Mouse (Mus musculus): Measurements from ENCODE around the gene Spock1. TPM values are rescaled to one million over a fixed set of nuclear protein-coding genes. Genes with fewer than 3 reads are reported as not detected.
A peak's percentile ranks its signal among the peaks of the same experiment; 100 is the strongest.

Gene Spock1
- polyA plus RNA-seq, 1 experiment from 2014 or later = 2.0 TPM

DNA sequence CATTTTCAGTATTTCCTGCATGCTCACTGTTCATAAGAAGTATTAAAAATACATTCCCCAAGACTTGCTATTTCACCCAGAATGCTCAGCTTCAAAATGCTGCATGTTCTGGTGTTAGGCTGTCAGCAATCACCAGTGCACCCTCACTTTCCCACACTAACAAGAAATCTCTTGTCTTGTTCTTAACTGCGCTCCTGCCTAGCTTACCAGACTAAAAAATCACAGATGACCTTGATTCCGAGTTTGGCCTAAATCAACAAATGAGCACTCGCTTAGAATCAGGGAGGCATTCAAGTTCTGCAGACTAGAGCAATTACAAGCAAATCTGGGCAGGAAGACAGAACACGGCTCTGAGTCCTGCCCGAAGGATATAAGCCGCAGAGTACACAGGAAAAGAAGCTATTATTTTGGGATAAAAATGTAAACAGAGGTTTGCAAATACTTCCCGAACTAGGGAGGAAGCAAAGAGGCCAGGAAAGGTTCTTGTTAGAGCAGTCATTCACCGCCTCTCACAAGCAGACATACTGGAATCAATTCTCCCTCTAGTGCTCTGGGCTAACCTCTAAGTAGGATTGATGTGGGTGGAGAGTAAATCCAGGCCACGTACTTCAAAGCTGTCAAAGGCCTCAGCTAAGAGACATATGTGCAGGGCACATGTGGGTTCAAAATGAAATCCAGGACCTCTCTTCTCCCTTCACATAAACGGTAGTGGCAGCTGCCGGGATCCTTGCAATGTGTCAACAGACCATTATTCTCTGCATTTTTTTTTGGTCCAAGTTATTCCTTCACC, 76.6 kb downstream of the Spock1 start:
- Histone ChIP-seq H3K9ac (no peak overlapping the region), H3K4me2 (no peak overlapping the region), H3K27ac (0 out of 2 replicates have a peak overlapping the region, but pooled peaks have one; percentile 27), H3K4me1 (peaks cover 20% of the 10 kb centered on the region), H3K9me3 (replicated peaks) (no peaks in the 10 kb centered on the region), H3K27me3 (no peaks in the 10 kb centered on the region), H3K36me3 (no peaks in the 10 kb centered on the region), H3K4me3 (replicated peaks) (no peak overlapping the region)
- no peak for ATAC-seq (replicated peaks; ENCODE audit: low FRiP score)
- 42% methylated on average over 11 of the region's 11 CpGs for WGBS

DNA sequence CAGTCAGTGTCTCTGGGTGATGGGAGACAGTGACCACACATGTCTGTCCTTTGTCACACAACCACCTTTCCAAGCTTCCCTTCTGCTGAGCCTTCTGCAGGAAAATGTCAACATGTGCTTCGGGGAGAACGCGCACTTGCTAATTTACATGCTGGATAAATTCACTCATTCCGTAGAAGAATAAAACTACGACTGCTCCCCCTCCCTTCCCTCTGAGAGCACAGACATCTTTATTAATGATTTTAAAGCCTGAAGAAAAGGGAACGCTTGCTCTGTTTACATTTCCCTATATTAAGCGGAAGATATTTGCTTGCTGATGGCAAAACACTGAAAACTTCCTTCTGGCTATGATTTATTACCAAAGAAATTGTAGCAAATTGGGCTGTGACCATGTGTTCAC, 77.2 kb downstream of the Spock1 start:
- Histone ChIP-seq H3K36me3 (no peaks in the 10 kb centered on the region), H3K9ac (no peak overlapping the region), H3K9me3 (replicated peaks) (no peaks in the 10 kb centered on the region), H3K4me3 (replicated peaks) (no peak overlapping the region), H3K27ac (no peak overlapping the region), H3K4me2 (0 out of 2 replicates have a peak overlapping the region, but pooled peaks have one; percentile 10), H3K27me3 (no peaks in the 10 kb centered on the region), H3K4me1 (peaks cover 20% of the 10 kb centered on the region)
- 44% methylated on average over 7 of the region's 7 CpGs for WGBS
- ATAC-seq (replicated peaks; ENCODE audit: low FRiP score) = no peak

DNA sequence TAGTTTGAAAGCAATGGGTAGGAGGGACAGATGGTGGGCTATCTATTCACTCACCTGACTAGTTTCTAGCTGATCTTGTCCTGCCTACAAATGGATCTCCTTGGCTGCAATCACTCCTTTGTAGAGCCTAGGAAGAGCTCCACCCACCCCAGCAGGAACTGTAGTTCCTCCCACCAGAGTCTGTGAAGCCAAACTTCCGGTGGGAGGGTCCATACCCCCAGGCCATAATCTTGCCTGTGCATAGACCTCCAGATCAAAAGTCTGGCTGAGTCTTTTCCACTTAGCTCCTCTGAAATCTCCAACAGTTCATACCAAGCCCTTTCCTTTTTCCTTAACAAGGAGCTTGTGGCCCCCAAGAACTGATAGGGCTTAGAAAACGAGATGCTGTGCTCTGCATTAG, 78.0 kb downstream of the Spock1 start:
- H3K4me3 ChIP-seq (replicated peaks) = no peak overlapping the region
- ATAC-seq (replicated peaks; ENCODE audit: low FRiP score) = no peak
- no peak overlapping the region for H3K9ac ChIP-seq
- no peaks in the 10 kb centered on the region for H3K36me3 ChIP-seq
- H3K4me2 ChIP-seq = no peak overlapping the region
- no peaks in the 10 kb centered on the region for H3K9me3 ChIP-seq (replicated peaks)
- H3K4me1 ChIP-seq = peaks cover 20% of the 10 kb centered on the region
- H3K27me3 ChIP-seq = no peaks in the 10 kb centered on the region
- WGBS = 24% methylated on average over 2 of the region's 2 CpGs
- no peak overlapping the region for H3K27ac ChIP-seq

DNA sequence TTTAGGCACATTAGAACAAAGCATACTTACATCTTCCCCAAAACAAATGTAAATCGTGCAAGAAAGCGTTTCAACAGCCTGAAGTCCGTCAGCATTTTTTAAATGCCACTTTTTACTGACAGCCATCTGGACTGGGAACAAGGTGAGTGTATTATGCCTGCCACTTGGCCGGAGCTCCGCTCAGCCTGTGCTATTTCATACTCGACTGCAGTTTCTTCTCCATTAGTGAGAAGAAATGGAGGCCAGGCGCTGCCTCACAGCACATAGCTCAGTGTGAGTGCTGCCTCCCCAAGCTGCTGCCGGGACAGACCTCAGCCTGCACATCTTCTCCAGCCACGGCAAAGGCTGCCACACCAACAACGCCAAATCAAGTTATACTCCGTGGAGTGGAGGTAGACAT, 91.9 kb downstream of the Spock1 start:
- Histone ChIP-seq H3K9ac (no peak overlapping the region), H3K27ac (no peak overlapping the region), H3K36me3 (no peaks in the 10 kb centered on the region), H3K4me2 (no peak overlapping the region), H3K27me3 (peaks cover 6% of the 10 kb centered on the region; the same call in 1 of the 2 replicates), H3K4me1 (no peaks in the 10 kb centered on the region), H3K9me3 (replicated peaks) (no peaks in the 10 kb centered on the region), H3K4me3 (replicated peaks) (no peak overlapping the region)
- no peak for ATAC-seq (replicated peaks; ENCODE audit: low FRiP score)
- WGBS = 72% methylated on average over 11 of the region's 11 CpGs

DNA sequence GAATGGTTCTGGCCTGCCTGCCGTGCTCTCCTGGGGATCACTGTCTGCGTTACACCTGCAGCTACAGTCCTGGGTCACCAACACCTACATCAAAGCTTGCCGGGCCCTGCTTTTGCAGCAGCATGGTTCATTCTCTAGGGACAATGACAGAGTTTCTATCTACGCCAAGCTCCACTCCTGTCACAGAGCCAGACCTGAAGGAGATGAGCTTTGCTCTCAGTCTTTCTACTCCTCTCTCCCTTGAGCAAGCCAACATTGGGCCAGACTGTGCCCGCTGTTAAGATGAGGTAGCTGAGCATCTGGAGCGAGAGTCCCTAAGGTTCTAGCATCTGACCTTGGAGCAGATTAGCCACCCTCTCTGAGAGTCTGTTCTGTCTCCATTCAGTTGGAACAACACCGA, 95.5 kb downstream of the Spock1 start:
- no peak overlapping the region for H3K4me2 ChIP-seq
- H3K4me3 ChIP-seq (replicated peaks) = no peak overlapping the region
- no peaks in the 10 kb centered on the region for H3K36me3 ChIP-seq
- no peak overlapping the region for H3K27ac ChIP-seq
- peaks cover 9% of the 10 kb centered on the region; the same call in 1 of the 2 replicates for H3K27me3 ChIP-seq
- H3K9me3 ChIP-seq (replicated peaks) = no peaks in the 10 kb centered on the region
- WGBS = 93% methylated on average over 7 of the region's 7 CpGs
- H3K4me1 ChIP-seq = peaks cover 20% of the 10 kb centered on the region
- no peak for ATAC-seq (replicated peaks; ENCODE audit: low FRiP score)
- no peak overlapping the region for H3K9ac ChIP-seq

DNA sequence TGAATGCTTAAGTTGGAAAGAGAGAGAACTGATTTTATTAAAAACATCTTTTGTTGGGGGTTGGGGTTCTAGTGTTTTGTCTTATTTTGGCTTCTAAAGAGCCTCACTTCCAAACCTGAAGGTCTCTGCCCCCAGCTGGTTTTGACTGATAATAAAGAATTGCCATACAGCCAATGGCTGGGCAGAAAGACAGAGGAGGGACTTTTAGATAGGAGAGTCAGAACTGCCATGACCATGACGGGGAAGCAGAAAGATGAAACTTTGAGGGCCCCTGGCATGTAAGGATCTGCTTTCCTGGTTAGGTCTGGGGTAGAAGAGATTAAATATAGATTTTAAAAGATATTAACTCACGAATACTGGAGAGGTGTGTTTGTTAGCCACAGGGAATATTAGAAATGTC, 96.9 kb downstream of the Spock1 start:
- peaks cover 20% of the 10 kb centered on the region for H3K4me1 ChIP-seq
- H3K9ac ChIP-seq = no peak overlapping the region
- ATAC-seq (replicated peaks; ENCODE audit: low FRiP score) = no peak
- no peaks in the 10 kb centered on the region for H3K36me3 ChIP-seq
- H3K27me3 ChIP-seq = peaks cover 9% of the 10 kb centered on the region; the same call in 1 of the 2 replicates
- H3K4me2 ChIP-seq = no peak overlapping the region
- 68% methylated on average over 2 of the region's 2 CpGs for WGBS
- H3K9me3 ChIP-seq (replicated peaks) = no peaks in the 10 kb centered on the region
- H3K4me3 ChIP-seq (replicated peaks) = no peak overlapping the region
- H3K27ac ChIP-seq = no peak overlapping the region

DNA sequence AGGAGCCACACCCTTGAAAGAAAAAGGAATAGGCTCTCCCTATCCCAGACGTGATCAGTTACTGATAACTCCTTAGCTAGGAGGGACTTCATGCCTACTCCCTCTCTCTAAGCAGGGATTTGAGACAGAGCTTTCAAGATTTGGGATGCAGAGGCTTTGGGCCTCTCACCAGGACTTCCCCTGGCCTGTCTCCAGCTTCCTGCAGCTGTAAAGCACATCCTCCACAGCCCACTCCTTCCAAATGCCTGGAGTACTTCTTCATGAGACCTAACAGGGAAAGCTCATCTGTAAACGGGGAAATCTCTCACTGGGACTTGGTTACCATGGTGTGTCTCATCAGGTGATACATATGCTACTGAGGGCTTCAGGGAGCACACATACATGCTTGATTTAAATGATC, 97.3 kb downstream of the Spock1 start:
- Histone ChIP-seq H3K27ac (no peak overlapping the region), H3K4me3 (replicated peaks) (no peak overlapping the region), H3K4me2 (no peak overlapping the region), H3K27me3 (peaks cover 10% of the 10 kb centered on the region; the same call in 1 of the 2 replicates), H3K36me3 (no peaks in the 10 kb centered on the region), H3K4me1 (peaks cover 20% of the 10 kb centered on the region), H3K9me3 (replicated peaks) (no peaks in the 10 kb centered on the region), H3K9ac (no peak overlapping the region)
- ATAC-seq (replicated peaks; ENCODE audit: low FRiP score) = no peak
- WGBS = 52% methylated on average over 2 of the region's 2 CpGs

DNA sequence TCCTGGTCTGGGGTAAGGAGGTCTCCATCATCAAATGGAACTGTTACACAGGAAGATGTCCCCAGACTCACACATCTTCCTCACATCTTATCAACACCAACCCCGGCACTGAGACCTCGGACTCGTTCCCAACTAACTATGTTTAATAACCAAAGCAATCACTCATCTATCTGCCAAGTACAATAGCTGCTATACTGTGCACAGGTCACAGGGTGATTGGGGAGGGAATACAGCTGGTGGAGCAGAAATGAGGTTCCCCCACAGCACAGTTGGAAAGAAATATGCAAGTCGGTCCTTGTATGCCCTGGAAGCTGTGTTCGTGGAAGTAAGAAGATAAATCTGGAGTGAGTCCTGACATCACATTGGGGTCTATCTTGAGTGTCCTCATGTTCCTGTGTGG, 98.0 kb downstream of the Spock1 start:
- 28% methylated on average over 5 of the region's 5 CpGs for WGBS
- H3K4me3 ChIP-seq (replicated peaks) = no peak overlapping the region
- ATAC-seq (replicated peaks; ENCODE audit: low FRiP score) = peak; percentile 66

DNA sequence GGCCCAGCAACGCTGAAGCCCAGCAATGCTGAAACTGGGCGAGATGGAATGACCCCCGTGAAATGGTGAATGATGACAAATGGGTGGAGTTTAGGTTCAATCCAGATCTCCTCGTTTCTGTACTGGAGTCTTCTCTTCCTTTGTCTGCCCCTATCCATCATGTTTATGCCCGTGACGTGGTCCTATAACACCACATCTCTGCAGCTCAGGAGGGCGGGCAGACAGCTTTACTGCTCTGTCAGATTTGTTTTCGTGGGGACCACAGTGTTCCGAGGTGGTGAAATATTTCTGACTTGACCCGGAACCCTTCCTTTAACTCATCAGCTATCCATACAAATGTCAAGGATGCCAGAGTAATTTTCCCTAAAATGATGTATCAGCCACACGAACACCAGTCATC, 98.5 kb downstream of the Spock1 start:
- H3K4me2 ChIP-seq = peak overlapping the region; percentile 15; the same call in 1 of the 2 replicates
- no peak overlapping the region for H3K27ac ChIP-seq
- peak; percentile 71; the same call in 1 of the 2 replicates for ATAC-seq (replicated peaks; ENCODE audit: low FRiP score)
- peaks cover 12% of the 10 kb centered on the region; the same call in 1 of the 2 replicates for H3K27me3 ChIP-seq
- H3K36me3 ChIP-seq = no peaks in the 10 kb centered on the region
- no peak overlapping the region for H3K9ac ChIP-seq
- H3K4me3 ChIP-seq (replicated peaks) = no peak overlapping the region
- WGBS = 14% methylated on average over 11 of the region's 11 CpGs
- peaks cover 20% of the 10 kb centered on the region for H3K4me1 ChIP-seq
- H3K9me3 ChIP-seq (replicated peaks) = no peaks in the 10 kb centered on the region

More for the DNA sequence above, 98.0 kb downstream of the Spock1 start:
- 0 out of 2 replicates have a peak overlapping the region, but pooled peaks have one; percentile 41 for H3K27ac ChIP-seq
- H3K36me3 ChIP-seq = no peaks in the 10 kb centered on the region
- H3K4me2 ChIP-seq = 0 out of 2 replicates have a peak overlapping the region, but pooled peaks have one; percentile 15
- no peaks in the 10 kb centered on the region for H3K9me3 ChIP-seq (replicated peaks)
- H3K27me3 ChIP-seq = peaks cover 12% of the 10 kb centered on the region; the same call in 1 of the 2 replicates
- H3K9ac ChIP-seq = no peak overlapping the region
- peaks cover 20% of the 10 kb centered on the region for H3K4me1 ChIP-seq

DNA sequence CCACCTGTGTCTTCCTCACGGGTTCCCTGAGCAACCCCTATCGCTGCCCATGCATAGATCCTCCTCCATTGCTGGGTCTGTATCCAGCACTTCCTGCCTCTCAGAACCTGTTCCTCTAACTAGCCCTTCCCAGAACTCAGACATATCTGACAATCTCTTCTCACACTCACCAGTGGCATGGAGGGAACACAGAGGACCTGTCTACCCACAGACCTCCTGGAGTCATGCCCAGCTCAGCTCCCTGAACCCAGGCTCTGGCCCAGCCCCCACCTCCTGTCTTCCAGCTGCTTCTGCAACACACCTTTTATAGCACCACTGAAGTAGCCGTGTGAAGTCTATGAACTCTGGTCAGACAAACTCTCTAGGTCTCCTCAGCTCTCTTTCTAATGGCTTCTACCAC, 101.3 kb downstream of the Spock1 start:
- no peaks in the 10 kb centered on the region for H3K9me3 ChIP-seq (replicated peaks)
- ATAC-seq (replicated peaks; ENCODE audit: low FRiP score) = no peak
- H3K4me2 ChIP-seq = no peak overlapping the region
- H3K27me3 ChIP-seq = peaks cover 6% of the 10 kb centered on the region; the same call in 1 of the 2 replicates
- no peak overlapping the region for H3K4me3 ChIP-seq (replicated peaks)
- no peak overlapping the region for H3K27ac ChIP-seq
- no peak overlapping the region for H3K9ac ChIP-seq
- H3K36me3 ChIP-seq = no peaks in the 10 kb centered on the region
- peaks cover 20% of the 10 kb centered on the region for H3K4me1 ChIP-seq
- 54% methylated on average over 3 of the region's 3 CpGs for WGBS

DNA sequence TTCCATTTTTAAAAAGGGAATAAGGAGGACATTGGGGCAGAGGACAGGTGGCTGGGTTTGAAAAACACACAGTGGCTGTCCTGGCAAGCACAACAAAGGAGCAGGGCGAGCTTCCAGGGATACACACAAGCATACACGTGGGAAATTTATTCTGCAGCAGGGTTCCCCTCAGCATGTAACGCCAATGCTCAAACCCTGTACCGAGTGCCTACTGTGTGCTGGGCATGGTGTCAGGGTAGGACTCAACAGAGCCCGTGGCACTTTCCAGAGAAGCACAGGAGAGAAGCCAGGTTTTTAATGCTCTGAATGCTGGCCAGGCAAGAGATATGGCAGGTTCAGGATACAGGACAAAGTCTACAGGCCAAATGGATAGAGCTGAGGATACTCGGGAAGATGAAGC, 101.8 kb downstream of the Spock1 start:
- no peak for ATAC-seq (replicated peaks; ENCODE audit: low FRiP score)
- 85% methylated on average over 6 of the region's 6 CpGs for WGBS

DNA sequence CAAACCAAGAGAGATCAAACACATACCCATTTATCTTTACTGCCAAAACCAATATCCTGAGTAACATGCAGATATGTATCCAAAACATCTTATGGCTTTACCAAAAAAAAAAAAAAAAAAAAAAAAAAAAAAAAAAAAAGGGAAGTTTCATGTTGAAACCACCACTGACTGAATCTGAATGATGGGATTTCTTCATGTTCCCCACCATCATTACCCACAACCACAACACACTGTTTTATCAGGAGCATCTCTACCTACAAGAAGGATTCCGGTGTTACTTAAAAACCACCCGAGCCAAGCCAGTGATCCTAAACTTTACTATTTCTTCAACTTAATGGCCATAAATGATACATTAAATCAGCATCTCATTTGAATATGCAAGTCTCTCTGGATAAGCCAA, 109.5 kb downstream of the Spock1 start:
- Histone ChIP-seq H3K36me3 (no peaks in the 10 kb centered on the region), H3K9ac (no peak overlapping the region), H3K4me3 (replicated peaks) (no peak overlapping the region), H3K4me2 (no peak overlapping the region), H3K4me1 (peaks cover 24% of the 10 kb centered on the region), H3K27ac (no peak overlapping the region), H3K9me3 (replicated peaks) (no peaks in the 10 kb centered on the region), H3K27me3 (peaks cover 12% of the 10 kb centered on the region)
- 91% methylated on average over 2 of the region's 2 CpGs for WGBS
- no peak for ATAC-seq (replicated peaks; ENCODE audit: low FRiP score)

More for the DNA sequence above, 101.8 kb downstream of the Spock1 start:
- H3K4me3 ChIP-seq (replicated peaks) = no peak overlapping the region
- no peak overlapping the region for H3K27ac ChIP-seq
- peaks cover 20% of the 10 kb centered on the region for H3K4me1 ChIP-seq
- no peak overlapping the region for H3K9ac ChIP-seq
- H3K4me2 ChIP-seq = no peak overlapping the region
- H3K27me3 ChIP-seq = peaks cover 6% of the 10 kb centered on the region; the same call in 1 of the 2 replicates
- no peaks in the 10 kb centered on the region for H3K9me3 ChIP-seq (replicated peaks)
- no peaks in the 10 kb centered on the region for H3K36me3 ChIP-seq

Data from kidney, embryonic 15.5 days (tissue).